Comparison of ENCODE assay signal across 20 mouse cellular contexts in the genomic region with DNA sequence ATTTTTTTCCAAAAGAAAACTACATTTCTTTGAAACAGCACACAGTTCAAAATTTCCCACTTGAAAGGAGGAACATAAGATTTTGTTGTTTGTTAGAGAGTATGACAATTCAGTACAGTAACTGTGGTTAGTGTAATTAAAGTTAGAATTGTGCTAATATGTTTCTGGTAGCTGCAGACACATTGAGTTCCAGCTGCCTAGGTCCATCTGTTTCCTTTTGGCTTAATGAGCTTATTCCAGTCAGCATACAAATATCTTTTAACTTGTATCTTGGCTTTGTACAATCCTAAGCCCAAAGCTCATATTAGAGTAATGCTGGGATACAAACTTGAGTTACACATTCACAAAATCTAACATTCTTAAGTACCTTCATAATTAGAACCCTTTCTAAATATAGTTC. TPM values are rescaled to one million over a fixed set of nuclear protein-coding genes. Genes with fewer than 3 reads are reported as not detected.
"Had no signal": no experiment of that assay in that cellular context is flagged by ENCODE, and none has a peak within 500 bp of the region (broad histone marks: within the 10 kb centered on the region; RNA-seq: fewer than 3 reads in every experiment).

No protein-coding gene starts in this region.

- ATAC-seq: liver, postnatal 0 days; midbrain, embryonic 15.5 days had no signal

- H3K27me3 ChIP-seq: kidney, embryonic 15.5 days; limb, embryonic 12.5 days; liver, embryonic 13.5 days; lung, embryonic 15.5 days; megakaryocyte, embryonic 14.5 days; midbrain, embryonic 15.5 days; neural tube, embryonic 12.5 days; stomach, embryonic 15.5 days had no signal

- H3K9me3 ChIP-seq: kidney, embryonic 15.5 days; limb, embryonic 12.5 days; liver, embryonic 13.5 days; lung, embryonic 15.5 days; megakaryocyte, embryonic 14.5 days; midbrain, embryonic 15.5 days; neural tube, embryonic 12.5 days; stomach, embryonic 15.5 days had no signal

- H3K27ac ChIP-seq: kidney, embryonic 15.5 days; limb, embryonic 12.5 days; liver, embryonic 13.5 days; lung, embryonic 15.5 days; macrophage; midbrain, embryonic 15.5 days; neural tube, embryonic 12.5 days; stomach, embryonic 15.5 days had no signal

- H3K4me2 ChIP-seq: kidney, embryonic 15.5 days; limb, embryonic 12.5 days; liver, embryonic 13.5 days; lung, embryonic 15.5 days; midbrain, embryonic 11.5 days; midbrain, embryonic 15.5 days; neural tube, embryonic 12.5 days; stomach, embryonic 15.5 days had no signal

- H3K4me3 ChIP-seq: kidney, embryonic 15.5 days; limb, embryonic 12.5 days; liver, embryonic 13.5 days; lung, embryonic 15.5 days; megakaryocyte, embryonic 14.5 days; midbrain, embryonic 15.5 days; neural tube, embryonic 12.5 days; stomach, embryonic 15.5 days had no signal

- DNase-seq: kidney, adult 2 months; kidney, postnatal 25 days; liver; liver, embryonic 13.5 days; liver, postnatal 0 days; lung, postnatal 14 days; retina, postnatal 1 day; thymus, postnatal 4 days had no signal

- H3K9ac ChIP-seq: kidney, embryonic 15.5 days; limb, embryonic 12.5 days; liver, embryonic 13.5 days; liver, postnatal 0 days; lung, embryonic 15.5 days; midbrain, embryonic 15.5 days; neural tube, embryonic 12.5 days; stomach, embryonic 15.5 days had no signal

- H3K36me3 ChIP-seq: kidney, embryonic 15.5 days; limb, embryonic 12.5 days; liver, embryonic 13.5 days; lung, embryonic 15.5 days; midbrain, embryonic 15.5 days; neural tube, embryonic 12.5 days; stomach, embryonic 15.5 days had no signal

- H3K4me1 ChIP-seq: kidney, embryonic 15.5 days; limb, embryonic 12.5 days; liver, embryonic 13.5 days; lung, embryonic 15.5 days; megakaryocyte, embryonic 14.5 days; midbrain, embryonic 15.5 days; neural tube, embryonic 12.5 days; stomach, embryonic 15.5 days had no signal

RNA-seq across cellular contexts. Expression of gene Cdh19, which starts 40.3 kb away (rescaled TPM):
- total RNA-seq: monocyte, adult 5-6 weeks; neutrophil, adult 5-6 weeks had no signal
- polyA plus RNA-seq: liver, embryonic 13.5 days; liver, postnatal 0 days; macrophage; midbrain, embryonic 11.5 days; thymus, postnatal 0 days had no signal
